Mouse (Mus musculus) hindbrain, embryonic 15.5 days (tissue): Measurements from ENCODE around the gene Clhc1. TPM values are rescaled to one million over a fixed set of nuclear protein-coding genes. Genes with fewer than 3 reads are reported as not detected.

Source experiments
- ATAC-seq: fragments of 200-750 bp; cut with Nextera tagmentation; 2 replicates; pipeline ENCODE4 v1.8.0; 2017; ENCODE audit warnings: low read depth, moderate number of reproducible peaks, moderate TSS enrichment; ENCODE audit not compliant: low FRiP score
- H3K27ac ChIP-seq: fragments of 300-500 bp; sonication (generic); replicated peaks from 2 replicates; pipeline ENCODE4 v1.5.1; 2015; ENCODE audit warnings: mild to moderate bottlenecking, inconsistent platforms
- H3K27me3 ChIP-seq: fragments of 300-500 bp; sonication (generic); 2 replicates; pipeline ENCODE4 v1.6.1; 2015; ENCODE audit warnings: control low read depth, inconsistent platforms
- H3K36me3 ChIP-seq: fragments of 300-500 bp; sonication (generic); 2 replicates; pipeline ENCODE4 v1.6.1; 2015; ENCODE audit warnings: control low read depth, inconsistent platforms
- H3K4me1 ChIP-seq: fragments of 300-500 bp; sonication (generic); replicated peaks from 2 replicates; pipeline ENCODE4 v1.6.1; 2015; ENCODE audit warnings: control low read depth, inconsistent platforms
- H3K4me2 ChIP-seq: fragments of 300-500 bp; sonication (generic); 2 replicates; pipeline ENCODE4 v1.6.1; 2015; ENCODE audit warnings: moderate library complexity, mild to moderate bottlenecking, inconsistent platforms
- H3K4me3 ChIP-seq: fragments of 300-500 bp; sonication (generic); 2 replicates; pipeline ENCODE4 v1.5.1; 2015; ENCODE audit warnings: mild to moderate bottlenecking, inconsistent platforms
- H3K9ac ChIP-seq: fragments of 300-500 bp; sonication (generic); 2 replicates; pipeline ENCODE4 v1.6.1; 2015; ENCODE audit warnings: inconsistent platforms
- H3K9me3 ChIP-seq: fragments of 300-500 bp; sonication (generic); 2 replicates; pipeline ENCODE4 v1.6.1; 2016; ENCODE audit warnings: control low read depth, inconsistent platforms
- WGBS: fragments of 180-500 bp; shearing (Covaris S2); methylation state at CpG from one replicate; pipeline ENCODE4 v1.1.7; 2015; 5-methylcytosine and 5-hydroxymethylcytosine counted together
- polyA plus RNA-seq: library from polyadenylated mRNA; unstranded; fragments of >200 nt; fragmentation: Nextera tagmentation; extraction: Ambion mirVana; gene quantifications from 2 replicates; pipeline ENCODE4 v1.2.1, GENCODE M21; 2015

Gene Clhc1
- 0.08 and 0.29 TPM in 2 replicates for polyA plus RNA-seq

DNA sequence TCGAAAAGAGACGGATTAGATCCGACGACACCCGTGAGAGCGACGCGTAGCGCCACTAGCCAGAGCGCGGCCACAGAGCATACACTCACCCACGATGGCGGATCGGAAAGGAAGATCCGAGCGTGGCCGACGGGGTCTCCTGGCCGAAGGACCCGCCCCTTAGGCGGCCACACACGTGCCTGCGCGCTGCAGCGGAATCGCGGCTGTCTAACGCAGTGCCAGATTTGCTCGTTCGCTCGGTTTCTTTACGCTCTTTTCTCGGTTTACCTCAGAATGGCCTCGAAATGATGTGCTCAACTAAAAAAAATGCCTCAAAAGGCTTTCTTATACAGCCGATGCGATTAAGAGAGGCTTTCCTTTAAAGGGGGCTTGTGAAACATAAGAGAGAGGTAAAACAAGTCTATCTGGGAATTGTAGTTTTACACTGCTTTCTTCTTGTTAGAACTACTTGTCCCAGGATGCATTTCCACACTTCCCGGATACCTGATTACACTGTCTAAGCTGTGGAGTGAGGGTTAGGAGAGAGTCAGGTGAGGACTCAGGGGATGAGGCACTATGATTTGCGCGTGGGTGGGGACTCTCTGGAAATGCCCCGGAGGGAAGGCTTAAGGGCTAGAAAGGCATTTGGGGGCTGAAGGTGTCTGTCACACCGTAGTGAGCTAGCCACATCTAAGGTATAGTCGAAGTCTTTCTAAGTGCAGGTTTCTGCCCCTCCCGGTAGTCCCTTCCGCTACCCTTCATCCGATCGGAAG, at the start of gene Clhc1, which contains the start of gene Rps27a:
TSS of gene Clhc1 (plus strand) at position 199 of the 752 bp plus-strand sequence.
TSS of gene Rps27a (minus strand) at position 358 of the 752 bp plus-strand sequence.
- H3K27me3 ChIP-seq, result no peaks in the 10 kb centered on the region
- H3K9ac ChIP-seq, result peak within 1 kb of the TSS; percentile 74
- peak within 1 kb of the TSS; percentile 63 for H3K4me3 ChIP-seq
- H3K36me3 ChIP-seq, result peaks cover 30% of the 10 kb centered on the region
- H3K27ac ChIP-seq, result peak within 1 kb of the TSS; percentile 89
- peak within 1 kb of the TSS; percentile 79 for H3K4me2 ChIP-seq
- peaks cover 16% of the 10 kb centered on the region for H3K4me1 ChIP-seq
- ATAC-seq, result peak; percentile 98
- under 1% methylated on average over 46 of the region's 46 CpGs for WGBS
- H3K9me3 ChIP-seq, result no peaks in the 10 kb centered on the region

DNA sequence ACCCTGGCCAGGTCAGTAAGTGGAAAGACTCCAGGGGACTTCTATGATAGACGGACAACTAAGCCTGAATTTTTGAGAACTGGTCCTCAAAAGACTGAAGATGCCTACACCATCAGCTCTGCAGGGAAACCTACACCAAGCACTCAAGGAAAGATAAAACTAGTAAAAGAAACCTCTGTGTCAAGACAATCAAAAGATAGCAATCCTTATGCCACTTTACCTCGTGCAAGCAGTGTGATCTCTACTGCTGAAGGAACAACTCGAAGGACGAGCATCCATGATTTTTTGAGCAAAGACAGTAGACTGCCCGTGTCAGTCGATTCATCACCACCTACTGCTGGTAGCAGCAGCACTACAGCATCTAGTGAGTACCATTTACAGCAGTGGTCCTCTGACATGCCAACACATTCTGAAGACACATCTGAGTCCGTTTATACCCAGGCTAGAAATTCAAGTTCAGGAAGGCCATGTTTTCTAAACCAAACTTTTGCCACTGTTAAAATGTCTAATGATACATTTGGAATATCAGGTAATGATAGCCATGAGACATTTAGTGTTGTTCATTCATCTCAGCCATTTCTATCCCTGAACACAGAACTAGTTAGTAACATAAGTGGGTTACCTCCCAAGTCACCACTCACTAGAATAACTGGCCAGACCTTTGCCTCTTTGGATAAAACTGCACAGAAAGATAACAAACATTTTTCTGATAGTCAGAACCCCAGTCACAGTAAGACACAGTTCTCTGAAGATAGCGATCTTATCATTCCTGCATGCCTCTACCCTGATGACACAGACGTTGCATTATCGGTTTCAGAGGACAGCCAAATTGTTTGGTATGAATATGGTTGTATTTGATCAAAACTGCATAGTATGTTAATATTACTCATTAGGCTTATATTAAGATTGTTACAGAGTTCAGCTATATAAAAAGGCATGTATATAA, 43.5 kb upstream of the Clhc1 start:
- H3K4me3 ChIP-seq, result no peak overlapping the region
- H3K4me1 ChIP-seq, result no peaks in the 10 kb centered on the region
- H3K36me3 ChIP-seq, result peaks cover 42% of the 10 kb centered on the region

GRCm38 (mm10) chr11:29504899-29505625, 42.7 kb upstream of the Clhc1 start:
- Histone ChIP-seq H3K9me3 (no peaks in the 10 kb centered on the region), H3K27ac (no peak overlapping the region), H3K4me1 (no peaks in the 10 kb centered on the region), H3K9ac (no peak overlapping the region), H3K36me3 (peaks cover 41% of the 10 kb centered on the region), H3K4me3 (no peak overlapping the region), H3K27me3 (no peaks in the 10 kb centered on the region), H3K4me2 (no peak overlapping the region)
- 93% methylated on average over 2 of the region's 2 CpGs for WGBS
- no peak for ATAC-seq

More for the DNA sequence above, 43.5 kb upstream of the Clhc1 start:
- Histone ChIP-seq H3K27ac (no peak overlapping the region), H3K9me3 (no peaks in the 10 kb centered on the region), H3K27me3 (no peaks in the 10 kb centered on the region), H3K9ac (no peak overlapping the region), H3K4me2 (no peak overlapping the region)
- WGBS, result 94% methylated on average over 10 of the region's 10 CpGs
- ATAC-seq, result no peak

- ATAC-seq, result no peak
- Histone ChIP-seq H3K4me1 (peaks cover 7% of the 10 kb centered on the region), H3K4me2 (no peak overlapping the region), H3K4me3 (no peak overlapping the region), H3K9me3 (no peaks in the 10 kb centered on the region), H3K27me3 (no peaks in the 10 kb centered on the region), H3K9ac (no peak overlapping the region), H3K27ac (no peak overlapping the region), H3K36me3 (peaks cover 32% of the 10 kb centered on the region)
- 100% methylated on average over 1 of the region's 1 CpGs for WGBS
Measured at GRCm38 (mm10) chr11:29509421-29509820, 38.3 kb upstream of the Clhc1 start.

GRCm38 (mm10) chr11:29512818-29513535, 34.8 kb upstream of the Clhc1 start:
- Histone ChIP-seq H3K4me1 (peaks cover 9% of the 10 kb centered on the region), H3K4me3 (no peak overlapping the region), H3K9ac (no peak overlapping the region), H3K36me3 (peaks cover 17% of the 10 kb centered on the region), H3K27me3 (no peaks in the 10 kb centered on the region), H3K9me3 (no peaks in the 10 kb centered on the region), H3K4me2 (no peak overlapping the region), H3K27ac (no peak overlapping the region)
- no peak for ATAC-seq
- WGBS, result 95% methylated on average over 4 of the region's 4 CpGs

GRCm38 (mm10) chr11:29514325-29514681, 33.4 kb upstream of the Clhc1 start:
- peaks cover 9% of the 10 kb centered on the region for H3K4me1 ChIP-seq
- peak overlapping the region; percentile 32 for H3K9ac ChIP-seq
- H3K27ac ChIP-seq, result peak overlapping the region; percentile 74; the same call in 1 of the 2 replicates
- peaks cover 17% of the 10 kb centered on the region for H3K36me3 ChIP-seq
- ATAC-seq, result no peak
- 29% methylated on average over 10 of the region's 10 CpGs for WGBS
- H3K9me3 ChIP-seq, result no peaks in the 10 kb centered on the region
- peak overlapping the region; percentile 74 for H3K4me2 ChIP-seq
- H3K4me3 ChIP-seq, result peak overlapping the region; percentile 51
- no peaks in the 10 kb centered on the region for H3K27me3 ChIP-seq

GRCm38 (mm10) chr11:29514682-29515412, 32.9 kb upstream of the Clhc1 start, which contains the start of gene Prorsd1:
TSS of gene Prorsd1 (minus strand) at chr11:29515033.
- H3K9ac ChIP-seq, result peak within 1 kb of the TSS; percentile 32
- H3K27me3 ChIP-seq, result no peaks in the 10 kb centered on the region
- H3K9me3 ChIP-seq, result no peaks in the 10 kb centered on the region
- H3K27ac ChIP-seq, result peak within 1 kb of the TSS; percentile 74
- peak; percentile 98 for ATAC-seq
- 3% methylated on average over 40 of the region's 40 CpGs for WGBS
- peaks cover 14% of the 10 kb centered on the region for H3K36me3 ChIP-seq
- peak within 1 kb of the TSS; percentile 74 for H3K4me2 ChIP-seq
- peak within 1 kb of the TSS; percentile 51 for H3K4me3 ChIP-seq
- H3K4me1 ChIP-seq, result peaks cover 9% of the 10 kb centered on the region

- Histone ChIP-seq H3K27ac (peak within 1 kb of the TSS; percentile 85), H3K4me2 (peak within 1 kb of the TSS; percentile 60), H3K27me3 (no peaks in the 10 kb centered on the region), H3K4me3 (peak within 1 kb of the TSS; percentile 75), H3K9ac (peak within 1 kb of the TSS; percentile 68), H3K9me3 (no peaks in the 10 kb centered on the region), H3K4me1 (peaks cover 16% of the 10 kb centered on the region), H3K36me3 (peaks cover 5% of the 10 kb centered on the region)
- WGBS, result 3% methylated on average over 47 of the region's 47 CpGs
- ATAC-seq, result peak; percentile 98
Measured at GRCm38 (mm10) chr11:29525988-29526794, 21.6 kb upstream of the Clhc1 start, which contains the start of gene Mtif2. TSS of gene Mtif2 (plus strand) at chr11:29526408.

DNA sequence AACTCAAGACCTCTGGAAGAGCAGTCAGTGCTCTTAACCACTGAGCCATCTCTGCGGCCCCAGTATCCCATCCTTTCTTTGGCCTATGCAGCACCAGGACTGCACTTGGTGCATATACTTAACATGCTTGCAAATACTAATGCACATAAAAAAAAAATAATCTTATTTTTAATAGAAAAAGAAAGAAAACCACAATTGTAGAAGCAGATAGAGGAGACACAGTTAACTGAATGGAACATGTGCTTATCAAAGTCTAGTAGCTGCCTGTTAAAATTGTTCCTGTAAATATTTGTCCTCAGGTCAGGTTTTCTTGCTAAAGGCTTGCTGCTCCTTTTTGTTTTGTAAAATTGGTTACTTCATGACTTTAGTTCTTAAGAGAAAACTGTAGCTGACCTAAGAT, 9.5 kb upstream of the Clhc1 start:
- no peak for ATAC-seq
- Histone ChIP-seq H3K36me3 (peaks cover 65% of the 10 kb centered on the region), H3K9me3 (no peaks in the 10 kb centered on the region), H3K4me2 (no peak overlapping the region), H3K27me3 (no peaks in the 10 kb centered on the region), H3K4me3 (no peak overlapping the region), H3K9ac (no peak overlapping the region), H3K27ac (no peak overlapping the region), H3K4me1 (no peaks in the 10 kb centered on the region)
- WGBS, result 93% methylated on average over 1 of the region's 1 CpGs
